Mouse (Mus musculus) kidney, adult 2 months (tissue): ENCODE measurements around the gene E2f3. TPM values are rescaled to one million over a fixed set of nuclear protein-coding genes. Genes with fewer than 3 reads are reported as not detected.

Source experiments
- DNase-seq: peaks from one replicate; pipeline ENCODE4 v3.0.0; 2021
- H3K27ac ChIP-seq: fragments of 200-500 bp; 2 replicates; pipeline ENCODE4 v1.5.1; 2012; ENCODE audit warnings: low read depth, low read length, control low read depth, inconsistent platforms; ENCODE audit not compliant: insufficient read depth
- H3K27me3 ChIP-seq: fragments of 200-500 bp; replicated peaks from 2 replicates; pipeline ENCODE4 v1.6.1; 2012; ENCODE audit warnings: mild to moderate bottlenecking, moderate library complexity, low read length, inconsistent platforms; ENCODE audit not compliant: control insufficient read depth, insufficient read depth
- H3K36me3 ChIP-seq: fragments of 200-500 bp; 2 replicates; pipeline ENCODE4 v1.6.1; 2012; ENCODE audit warnings: mild to moderate bottlenecking, moderate library complexity, low read length, inconsistent platforms; ENCODE audit not compliant: control insufficient read depth, insufficient read depth
- H3K4me1 ChIP-seq: fragments of 200-500 bp; 2 replicates; pipeline ENCODE4 v1.6.1; 2011; ENCODE audit warnings: low read length; ENCODE audit not compliant: control insufficient read depth, insufficient read depth
- H3K4me3 ChIP-seq: fragments of 200-500 bp; 2 replicates; pipeline ENCODE4 v1.5.1; 2011; ENCODE audit warnings: mild to moderate bottlenecking, low read depth, low read length, control low read depth; ENCODE audit not compliant: insufficient read depth
- CTCF ChIP-seq: fragments of 200-500 bp; conservative IDR thresholded peaks from 2 replicates; pipeline ENCODE4 v1.5.1; 2011; ENCODE audit warnings: low read depth, mild to moderate bottlenecking, control low read depth, low read length, moderate library complexity, mixed read lengths; ENCODE audit not compliant: insufficient read depth, insufficient read length
- POLR2A ChIP-seq: fragments of 200-500 bp; IDR thresholded peaks from one replicate; pipeline ENCODE4 v1.6.1; 2011; ENCODE audit warnings: low read depth, low read length, control low read depth
- WGBS: fragments of 180-500 bp; shearing (Covaris S2); methylation state at CpG from one replicate; pipeline ENCODE4 v1.1.7; 2018; 5-methylcytosine and 5-hydroxymethylcytosine counted together
- polyA plus RNA-seq: library from polyadenylated mRNA; depleted of rRNA; stranded (reverse); fragments of >200 nt; gene quantifications from 2 replicates; pipeline ENCODE4 v1.2.3, GENCODE M21; 2012; rRNA removed

Gene E2f3
- polyA plus RNA-seq, 1 experiment: 2.2 TPM

DNA sequence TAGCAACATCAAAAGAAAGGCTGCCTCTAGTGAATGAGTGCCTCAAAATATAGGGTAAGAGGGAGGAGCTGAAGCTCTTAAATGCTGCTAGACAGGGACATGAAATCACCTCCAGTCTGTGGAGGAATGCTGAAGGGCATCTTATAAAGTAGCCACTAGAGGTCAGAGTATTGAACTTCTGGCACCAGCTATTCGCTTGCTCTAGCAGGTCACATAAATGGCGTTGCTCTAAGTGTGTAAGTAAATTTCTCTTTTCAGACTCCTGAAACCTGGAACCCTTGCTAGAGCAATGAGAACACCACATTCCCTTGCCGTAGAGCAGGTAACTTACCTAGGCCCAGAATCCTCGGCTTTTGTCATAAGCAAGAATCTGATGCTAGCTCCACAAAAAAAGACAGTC, 128.4 kb downstream of the E2f3 start:
- H3K4me3 ChIP-seq: no peak overlapping the region
- WGBS: 9% methylated on average over 4 of the region's 4 CpGs
- no peaks in the 10 kb centered on the region for H3K27me3 ChIP-seq
- no peak overlapping the region for H3K27ac ChIP-seq
- TF ChIP-seq POLR2A (no peak), CTCF (peak; percentile 37)
- DNase-seq: peak; percentile 73
- H3K36me3 ChIP-seq: no peaks in the 10 kb centered on the region
- peaks cover 5% of the 10 kb centered on the region; the same call in 1 of the 2 replicates for H3K4me1 ChIP-seq

Other genes with a start within 250 kb of the E2f3 start
- 3.3 and 4.4 TPM in 2 replicates for gene Cdkal1, start 130.4 kb downstream of the E2f3 start, polyA plus RNA-seq
- gene Mboat1, start 150.4 kb upstream of the E2f3 start, polyA plus RNA-seq: 4.1 and 6.9 TPM in 2 replicates